Mouse (Mus musculus) limb, embryonic 11.5 days (tissue): ENCODE measurements around the gene Hist1h3f. TPM values are rescaled to one million over a fixed set of nuclear protein-coding genes. Genes with fewer than 3 reads are reported as not detected.

Experiments
- ATAC-seq: fragments of 200-750 bp; cut with Nextera tagmentation; 2 replicates; pipeline ENCODE4 v1.8.0; 2017; ENCODE audit warnings: low read depth; ENCODE audit not compliant: insufficient number of reproducible peaks, low FRiP score, low TSS enrichment
- DNase-seq: peaks from one replicate; pipeline ENCODE4 v3.0.0-alpha.2; 2015; ENCODE audit warnings: low spot score
- H3K27ac ChIP-seq: fragments of 300-500 bp; sonication (generic); replicated peaks from 2 replicates; pipeline ENCODE4 v1.5.1; 2014; ENCODE audit warnings: low read depth, mild to moderate bottlenecking, low read length
- H3K27me3 ChIP-seq: fragments of 300-500 bp; sonication (generic); 2 replicates; pipeline ENCODE4 v1.6.1; 2014; ENCODE audit warnings: mild to moderate bottlenecking, low read length, mixed read lengths; ENCODE audit not compliant: control insufficient read depth, insufficient read depth
- H3K36me3 ChIP-seq: fragments of 300-500 bp; sonication (generic); 2 replicates; pipeline ENCODE4 v1.6.1; 2014; ENCODE audit warnings: mild to moderate bottlenecking, low read length, moderate library complexity, mixed read lengths; ENCODE audit not compliant: control insufficient read depth, insufficient read depth
- H3K4me1 ChIP-seq: fragments of 300-500 bp; sonication (generic); 2 replicates; pipeline ENCODE4 v1.6.1; 2014; ENCODE audit warnings: low read length, mixed read lengths; ENCODE audit not compliant: control insufficient read depth, insufficient read depth
- H3K4me2 ChIP-seq: fragments of 300-500 bp; sonication (generic); 2 replicates; pipeline ENCODE4 v1.6.1; 2014; ENCODE audit warnings: low read depth, mild to moderate bottlenecking, moderate library complexity; ENCODE audit not compliant: severe bottlenecking
- H3K4me3 ChIP-seq: fragments of 300-500 bp; sonication (generic); 2 replicates; pipeline ENCODE4 v1.5.1; 2014; ENCODE audit warnings: low read depth, low read length
- H3K9ac ChIP-seq: fragments of 300-500 bp; sonication (generic); 2 replicates; pipeline ENCODE4 v1.6.1; 2014; ENCODE audit warnings: mild to moderate bottlenecking, low read length
- H3K9me3 ChIP-seq: fragments of 300-500 bp; sonication (generic); 2 replicates; pipeline ENCODE4 v1.6.1; 2016; ENCODE audit warnings: low read length; ENCODE audit not compliant: control insufficient read depth
- WGBS: fragments of 180-500 bp; shearing (Covaris S2); extraction: QIAGEN DNeasy Blood & Tissue Kit; methylation state at CpG from one replicate; pipeline ENCODE4 v1.1.7; 2014; 5-methylcytosine and 5-hydroxymethylcytosine counted together
- polyA plus RNA-seq: library from polyadenylated mRNA; unstranded; fragments of >200 nt; fragmentation: Nextera tagmentation; extraction: Ambion mirVana; gene quantifications from 2 replicates; pipeline ENCODE4 v1.2.1, GENCODE M21; 2014

Gene Hist1h3f
- polyA plus RNA-seq, 1 experiment from 2014 or later: 1.4 TPM

- Histone ChIP-seq H3K4me2 (peak overlapping the region; percentile 69), H3K4me1 (peaks cover 7% of the 10 kb centered on the region; the same call in 1 of the 2 replicates), H3K27me3 (no peaks in the 10 kb centered on the region), H3K9me3 (no peaks in the 10 kb centered on the region), H3K9ac (peak overlapping the region; percentile 85), H3K36me3 (no peaks in the 10 kb centered on the region), H3K27ac (peak overlapping the region; percentile 94), H3K4me3 (peak overlapping the region; percentile 45)
- 4% methylated on average over 7 of the region's 7 CpGs for WGBS
- ATAC-seq (no peak), DNase-seq (peak; percentile 76)
Measured at GRCm38 (mm10) chr13:23576351-23576881, 32.6 kb downstream of the Hist1h3f start.

GRCm38 (mm10) chr13:23576906-23577639 lies 33.2 kb downstream of the Hist1h3f start:
- H3K9ac ChIP-seq: peak overlapping the region; percentile 85
- ATAC-seq: no peak
- peak; percentile 47 for DNase-seq
- H3K27ac ChIP-seq: peak overlapping the region; percentile 94
- no peaks in the 10 kb centered on the region for H3K27me3 ChIP-seq
- peak overlapping the region; percentile 45 for H3K4me3 ChIP-seq
- whole genome bisulfite sequencing: 59% methylated on average over 6 of the region's 6 CpGs
- peak overlapping the region; percentile 69 for H3K4me2 ChIP-seq
- peaks cover 7% of the 10 kb centered on the region; the same call in 1 of the 2 replicates for H3K4me1 ChIP-seq
- H3K36me3 ChIP-seq: no peaks in the 10 kb centered on the region
- H3K9me3 ChIP-seq: no peaks in the 10 kb centered on the region

GRCm38 (mm10) chr13:23577835-23578234 lies 34.0 kb downstream of the Hist1h3f start:
- ATAC-seq: no peak
- WGBS: 97% methylated on average over 1 of the region's 1 CpGs

GRCm38 (mm10) chr13:23581408-23582218 lies 37.8 kb downstream of the Hist1h3f start, which contains the start of gene Hist1h4d:
Hist1h4d (plus strand) TSS chr13:23581598.
- peak within 1 kb of the TSS; percentile 82 for H3K4me2 ChIP-seq
- peak within 1 kb of the TSS; percentile 83 for H3K9ac ChIP-seq
- peak within 1 kb of the TSS; percentile 98 for H3K27ac ChIP-seq
- H3K4me3 ChIP-seq: peak within 1 kb of the TSS; percentile 54
- 0% methylated on average over 41 of the region's 43 CpGs for WGBS
- DNase-seq: peak; percentile 99
- H3K9me3 ChIP-seq: no peaks in the 10 kb centered on the region
- peaks cover 11% of the 10 kb centered on the region for H3K4me1 ChIP-seq
- peak; percentile 89 for ATAC-seq
- no peaks in the 10 kb centered on the region for H3K36me3 ChIP-seq
- H3K27me3 ChIP-seq: no peaks in the 10 kb centered on the region

More at GRCm38 (mm10) chr13:23577835-23578234, 34.0 kb downstream of the Hist1h3f start:
- Histone ChIP-seq H3K4me2 (no peak overlapping the region), H3K9ac (no peak overlapping the region), H3K36me3 (no peaks in the 10 kb centered on the region), H3K4me1 (peaks cover 10% of the 10 kb centered on the region), H3K27ac (no peak overlapping the region), H3K4me3 (no peak overlapping the region), H3K9me3 (no peaks in the 10 kb centered on the region), H3K27me3 (no peaks in the 10 kb centered on the region)
- DNase-seq: no peak

GRCm38 (mm10) chr13:23582219-23583056 lies 38.6 kb downstream of the Hist1h3f start:
- Histone ChIP-seq H3K4me2 (peak overlapping the region; percentile 82), H3K9me3 (no peaks in the 10 kb centered on the region), H3K4me3 (peak overlapping the region; percentile 54), H3K27me3 (no peaks in the 10 kb centered on the region), H3K36me3 (no peaks in the 10 kb centered on the region), H3K27ac (peak overlapping the region; percentile 98), H3K9ac (peak overlapping the region; percentile 83), H3K4me1 (peaks cover 9% of the 10 kb centered on the region; the same call in 1 of the 2 replicates)
- WGBS: 4% methylated on average over 6 of the region's 6 CpGs
- DNase-seq (peak; percentile 58), ATAC-seq (no peak)

- Histone ChIP-seq H3K27ac (peak overlapping the region; percentile 98), H3K4me1 (peaks cover 9% of the 10 kb centered on the region; the same call in 1 of the 2 replicates), H3K4me2 (no peak overlapping the region), H3K9me3 (no peaks in the 10 kb centered on the region), H3K4me3 (no peak overlapping the region), H3K9ac (peak overlapping the region; percentile 17; the same call in 1 of the 2 replicates), H3K36me3 (no peaks in the 10 kb centered on the region), H3K27me3 (no peaks in the 10 kb centered on the region)
- ATAC-seq: no peak
- DNase-seq: peak; percentile 32
Measured at GRCm38 (mm10) chr13:23583387-23584068, 39.7 kb downstream of the Hist1h3f start.

GRCm38 (mm10) chr13:23584331-23584730 lies 40.5 kb downstream of the Hist1h3f start:
- H3K36me3 ChIP-seq: no peaks in the 10 kb centered on the region
- peak overlapping the region; percentile 39; the same call in 1 of the 2 replicates for H3K4me3 ChIP-seq
- peaks cover 9% of the 10 kb centered on the region; the same call in 1 of the 2 replicates for H3K4me1 ChIP-seq
- no peak for ATAC-seq
- DNase-seq: peak; percentile 50
- no peaks in the 10 kb centered on the region for H3K27me3 ChIP-seq
- H3K9ac ChIP-seq: peak overlapping the region; percentile 77
- H3K27ac ChIP-seq: peak overlapping the region; percentile 98
- no peaks in the 10 kb centered on the region for H3K9me3 ChIP-seq
- H3K4me2 ChIP-seq: peak overlapping the region; percentile 70
